Mouse (Mus musculus) limb, embryonic 11.5 days (tissue): ENCODE measurements around the gene Fyb. TPM values are rescaled to one million over a fixed set of nuclear protein-coding genes. Genes with fewer than 3 reads are reported as not detected.

ENCODE experiments used
- ATAC-seq: fragments of 200-750 bp; cut with Nextera tagmentation; 2 replicates; pipeline ENCODE4 v1.8.0; 2017; ENCODE audit warnings: low read depth; ENCODE audit not compliant: insufficient number of reproducible peaks, low FRiP score, low TSS enrichment
- DNase-seq: peaks from one replicate; pipeline ENCODE4 v3.0.0-alpha.2; 2015; ENCODE audit warnings: low spot score
- H3K27ac ChIP-seq: fragments of 300-500 bp; sonication (generic); replicated peaks from 2 replicates; pipeline ENCODE4 v1.5.1; 2014; ENCODE audit warnings: low read depth, mild to moderate bottlenecking, low read length
- H3K27me3 ChIP-seq: fragments of 300-500 bp; sonication (generic); 2 replicates; pipeline ENCODE4 v1.6.1; 2014; ENCODE audit warnings: mild to moderate bottlenecking, low read length, mixed read lengths; ENCODE audit not compliant: control insufficient read depth, insufficient read depth
- H3K36me3 ChIP-seq: fragments of 300-500 bp; sonication (generic); 2 replicates; pipeline ENCODE4 v1.6.1; 2014; ENCODE audit warnings: mild to moderate bottlenecking, low read length, moderate library complexity, mixed read lengths; ENCODE audit not compliant: control insufficient read depth, insufficient read depth
- H3K4me1 ChIP-seq: fragments of 300-500 bp; sonication (generic); 2 replicates; pipeline ENCODE4 v1.6.1; 2014; ENCODE audit warnings: low read length, mixed read lengths; ENCODE audit not compliant: control insufficient read depth, insufficient read depth
- H3K4me2 ChIP-seq: fragments of 300-500 bp; sonication (generic); 2 replicates; pipeline ENCODE4 v1.6.1; 2014; ENCODE audit warnings: low read depth, mild to moderate bottlenecking, moderate library complexity; ENCODE audit not compliant: severe bottlenecking
- H3K4me3 ChIP-seq: fragments of 300-500 bp; sonication (generic); 2 replicates; pipeline ENCODE4 v1.5.1; 2014; ENCODE audit warnings: low read depth, low read length
- H3K9ac ChIP-seq: fragments of 300-500 bp; sonication (generic); 2 replicates; pipeline ENCODE4 v1.6.1; 2014; ENCODE audit warnings: mild to moderate bottlenecking, low read length
- H3K9me3 ChIP-seq: fragments of 300-500 bp; sonication (generic); 2 replicates; pipeline ENCODE4 v1.6.1; 2016; ENCODE audit warnings: low read length; ENCODE audit not compliant: control insufficient read depth
- WGBS: fragments of 180-500 bp; shearing (Covaris S2); extraction: QIAGEN DNeasy Blood & Tissue Kit; methylation state at CpG from one replicate; pipeline ENCODE4 v1.1.7; 2014; 5-methylcytosine and 5-hydroxymethylcytosine counted together
- polyA plus RNA-seq: library from polyadenylated mRNA; unstranded; fragments of >200 nt; fragmentation: Nextera tagmentation; extraction: Ambion mirVana; gene quantifications from 2 replicates; pipeline ENCODE4 v1.2.1, GENCODE M21; 2014

The Fyb gene
- polyA plus RNA-seq: 3.0 and 3.3 TPM in 2 replicates

DNA sequence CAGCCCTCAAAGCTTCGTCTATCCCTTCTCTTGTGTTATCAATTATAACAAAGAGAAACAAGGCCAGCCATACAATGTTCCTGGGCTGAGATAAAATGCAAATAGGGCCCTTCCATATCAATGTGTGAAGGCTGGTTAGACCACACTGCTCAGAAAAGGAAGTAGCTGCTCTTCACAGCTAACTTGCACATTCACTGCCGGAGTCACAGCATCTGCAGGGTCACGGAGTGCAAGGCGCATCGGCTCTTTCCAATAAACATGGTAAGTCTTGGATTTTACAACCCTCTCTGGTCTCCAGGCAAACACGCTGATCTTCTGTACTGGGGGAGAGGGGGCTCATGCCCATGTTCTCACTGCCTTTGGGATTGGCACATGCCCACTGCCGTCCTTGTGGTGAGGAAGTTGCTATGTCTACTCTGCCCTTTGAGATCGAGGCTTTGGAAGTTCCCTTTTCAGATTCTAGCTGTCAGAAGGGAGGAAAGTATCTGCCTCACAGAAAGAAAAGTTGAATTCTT, at the start of gene Fyb:
Gene Fyb (plus strand): TSS at position 201 of the 515 bp plus-strand sequence.
- H3K27ac ChIP-seq: no peak within 1 kb of the TSS
- no peaks in the 10 kb centered on the region for H3K9me3 ChIP-seq
- ATAC-seq (no peak), DNase-seq (peak; percentile 17)
- no peak within 1 kb of the TSS for H3K4me3 ChIP-seq
- H3K4me2 ChIP-seq: no peak within 1 kb of the TSS
- no peaks in the 10 kb centered on the region for H3K27me3 ChIP-seq
- WGBS: 73% methylated on average over 8 of the region's 8 CpGs
- H3K4me1 ChIP-seq: no peaks in the 10 kb centered on the region
- no peak within 1 kb of the TSS for H3K9ac ChIP-seq
- no peaks in the 10 kb centered on the region for H3K36me3 ChIP-seq

DNA sequence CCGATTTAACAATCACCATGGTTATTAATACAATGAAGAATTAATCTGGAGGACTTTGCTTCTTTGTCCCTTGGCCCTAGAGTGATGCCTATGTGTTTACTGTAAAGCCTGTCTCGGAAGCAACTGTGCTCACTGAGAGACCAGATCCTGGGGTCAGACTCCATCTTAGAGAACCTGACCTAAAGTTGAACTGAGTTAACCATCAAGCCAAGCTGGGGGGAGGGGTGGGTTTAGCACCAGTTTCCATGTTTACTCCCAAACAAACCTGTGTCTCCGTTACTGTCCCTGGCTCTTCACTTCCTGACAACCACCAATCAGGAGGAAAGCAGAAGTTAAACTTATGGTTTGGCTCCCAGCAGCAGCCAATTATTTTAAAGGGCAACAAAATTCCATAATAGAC, 39.1 kb upstream of the Fyb start:
- no peak overlapping the region for H3K4me3 ChIP-seq
- no peak for DNase-seq
- no peak overlapping the region for H3K27ac ChIP-seq
- no peaks in the 10 kb centered on the region for H3K36me3 ChIP-seq
- H3K4me1 ChIP-seq: no peaks in the 10 kb centered on the region
- no peak overlapping the region for H3K9ac ChIP-seq
- H3K4me2 ChIP-seq: no peak overlapping the region
- 77% methylated on average over 3 of the region's 3 CpGs for WGBS
- no peaks in the 10 kb centered on the region for H3K27me3 ChIP-seq
- no peak for ATAC-seq
- H3K9me3 ChIP-seq: no peaks in the 10 kb centered on the region

DNA sequence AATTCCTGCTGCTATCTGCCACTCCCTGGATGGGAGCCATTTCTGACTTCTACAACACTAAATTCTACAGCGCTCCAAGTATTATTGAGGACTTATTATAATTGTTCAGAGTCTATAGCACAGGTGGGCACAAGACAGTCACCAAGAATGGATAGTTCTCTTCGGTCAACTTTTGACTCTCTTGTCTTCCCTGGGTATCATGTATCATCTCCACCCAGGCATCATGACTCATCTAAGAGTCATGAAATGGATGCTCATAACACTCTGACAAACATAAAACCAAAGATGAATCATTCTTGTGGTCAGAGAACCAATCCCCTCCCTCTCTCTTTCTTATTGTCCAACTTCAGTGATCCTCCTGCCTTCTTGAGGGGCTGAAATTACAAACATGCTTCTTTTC, 30.3 kb upstream of the Fyb start:
- 93% methylated on average over 2 of the region's 2 CpGs for WGBS
- Histone ChIP-seq H3K27me3 (no peaks in the 10 kb centered on the region), H3K27ac (no peak overlapping the region), H3K4me3 (no peak overlapping the region), H3K4me1 (no peaks in the 10 kb centered on the region), H3K9me3 (no peaks in the 10 kb centered on the region), H3K9ac (no peak overlapping the region), H3K4me2 (no peak overlapping the region), H3K36me3 (no peaks in the 10 kb centered on the region)
- no peak for DNase-seq
- ATAC-seq: no peak

DNA sequence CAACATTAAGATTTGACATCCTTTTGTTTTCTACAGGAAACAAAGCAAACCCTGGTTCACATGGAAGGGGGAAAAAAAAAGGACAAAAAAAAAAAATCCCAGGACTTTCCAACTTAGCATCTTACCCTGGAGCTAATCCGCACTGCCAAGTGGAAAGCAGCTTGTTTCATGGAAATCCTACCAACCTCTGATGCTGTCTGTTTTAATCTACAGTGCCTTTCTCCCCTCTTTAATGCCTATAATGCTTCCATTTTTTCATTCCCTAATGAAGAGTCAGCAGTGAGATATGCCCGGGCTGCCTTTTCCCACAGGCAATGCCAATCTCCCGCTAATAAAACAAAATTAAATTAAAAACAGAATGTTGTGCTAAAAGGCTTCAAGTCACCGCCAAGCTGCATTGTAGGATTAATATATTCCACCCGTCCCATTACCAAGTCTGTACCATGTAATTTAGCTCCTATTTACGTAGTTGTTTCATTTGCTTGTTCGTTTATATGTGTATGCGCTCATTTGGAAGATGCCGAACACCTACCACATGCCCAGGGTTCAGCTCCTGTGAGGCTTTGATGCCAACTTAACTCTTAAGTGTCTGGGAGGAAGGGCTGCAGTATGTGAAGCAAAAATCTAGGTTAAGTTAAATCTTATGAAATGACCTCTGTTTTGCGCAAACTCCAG, 24.1 kb upstream of the Fyb start:
- no peak overlapping the region for H3K4me2 ChIP-seq
- no peak for DNase-seq

DNA sequence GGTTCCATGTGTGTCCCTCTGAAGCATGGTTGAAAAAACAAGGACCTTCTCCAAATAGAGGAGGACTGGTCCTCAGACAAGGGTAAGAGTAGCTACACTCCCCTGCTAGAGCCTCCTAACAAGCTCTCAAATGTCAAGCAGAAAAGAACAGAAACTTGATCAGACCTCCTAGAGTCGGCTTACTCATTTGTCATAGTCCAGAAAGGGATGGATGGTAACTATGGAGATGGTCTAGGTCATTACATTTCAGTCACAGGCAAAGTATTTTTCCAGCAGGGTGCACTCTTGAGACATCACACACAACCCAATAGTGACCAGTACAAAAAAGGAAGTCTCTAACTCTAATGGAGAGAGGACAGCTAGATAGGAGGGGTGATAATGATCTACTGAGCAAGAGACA, 21.9 kb upstream of the Fyb start:
- no peaks in the 10 kb centered on the region for H3K9me3 ChIP-seq
- H3K9ac ChIP-seq: no peak overlapping the region
- no peak overlapping the region for H3K4me2 ChIP-seq
- no peaks in the 10 kb centered on the region for H3K4me1 ChIP-seq
- no peak overlapping the region for H3K27ac ChIP-seq
- no peaks in the 10 kb centered on the region for H3K36me3 ChIP-seq
- 67% methylated on average over 1 of the region's 1 CpGs for WGBS
- ATAC-seq (no peak), DNase-seq (no peak)
- no peak overlapping the region for H3K4me3 ChIP-seq
- no peaks in the 10 kb centered on the region for H3K27me3 ChIP-seq

More for the DNA sequence above, 24.1 kb upstream of the Fyb start:
- H3K9ac ChIP-seq: no peak overlapping the region
- H3K36me3 ChIP-seq: no peaks in the 10 kb centered on the region
- H3K27ac ChIP-seq: no peak overlapping the region
- ATAC-seq: no peak
- H3K4me3 ChIP-seq: no peak overlapping the region
- WGBS: 45% methylated on average over 10 of the region's 10 CpGs
- no peaks in the 10 kb centered on the region for H3K27me3 ChIP-seq
- no peaks in the 10 kb centered on the region for H3K9me3 ChIP-seq
- H3K4me1 ChIP-seq: no peaks in the 10 kb centered on the region

DNA sequence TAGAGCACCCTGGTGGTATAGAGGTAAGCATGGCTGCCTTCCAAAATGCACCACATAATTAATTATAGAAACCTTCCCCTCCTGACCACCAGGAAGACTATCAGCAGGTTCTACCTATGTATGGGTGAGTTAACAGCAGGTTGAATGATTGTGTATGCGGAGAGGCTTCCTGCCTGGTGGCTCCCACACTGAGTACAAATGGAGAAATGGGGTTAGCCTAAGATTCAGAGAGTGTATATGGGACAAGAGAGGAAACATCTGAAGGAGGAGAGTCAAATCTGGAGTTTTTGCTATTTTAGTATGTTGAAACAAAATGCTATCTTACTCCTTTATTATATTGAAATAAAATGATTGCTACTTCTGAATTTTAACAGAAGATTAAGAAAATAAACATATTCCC, 5.1 kb upstream of the Fyb start:
- Histone ChIP-seq H3K9me3 (no peaks in the 10 kb centered on the region), H3K4me3 (no peak overlapping the region), H3K27me3 (no peaks in the 10 kb centered on the region), H3K4me2 (no peak overlapping the region), H3K4me1 (no peaks in the 10 kb centered on the region), H3K9ac (no peak overlapping the region), H3K36me3 (no peaks in the 10 kb centered on the region), H3K27ac (no peak overlapping the region)
- ATAC-seq: no peak
- no peak for DNase-seq
- 89% methylated on average over 1 of the region's 1 CpGs for WGBS

DNA sequence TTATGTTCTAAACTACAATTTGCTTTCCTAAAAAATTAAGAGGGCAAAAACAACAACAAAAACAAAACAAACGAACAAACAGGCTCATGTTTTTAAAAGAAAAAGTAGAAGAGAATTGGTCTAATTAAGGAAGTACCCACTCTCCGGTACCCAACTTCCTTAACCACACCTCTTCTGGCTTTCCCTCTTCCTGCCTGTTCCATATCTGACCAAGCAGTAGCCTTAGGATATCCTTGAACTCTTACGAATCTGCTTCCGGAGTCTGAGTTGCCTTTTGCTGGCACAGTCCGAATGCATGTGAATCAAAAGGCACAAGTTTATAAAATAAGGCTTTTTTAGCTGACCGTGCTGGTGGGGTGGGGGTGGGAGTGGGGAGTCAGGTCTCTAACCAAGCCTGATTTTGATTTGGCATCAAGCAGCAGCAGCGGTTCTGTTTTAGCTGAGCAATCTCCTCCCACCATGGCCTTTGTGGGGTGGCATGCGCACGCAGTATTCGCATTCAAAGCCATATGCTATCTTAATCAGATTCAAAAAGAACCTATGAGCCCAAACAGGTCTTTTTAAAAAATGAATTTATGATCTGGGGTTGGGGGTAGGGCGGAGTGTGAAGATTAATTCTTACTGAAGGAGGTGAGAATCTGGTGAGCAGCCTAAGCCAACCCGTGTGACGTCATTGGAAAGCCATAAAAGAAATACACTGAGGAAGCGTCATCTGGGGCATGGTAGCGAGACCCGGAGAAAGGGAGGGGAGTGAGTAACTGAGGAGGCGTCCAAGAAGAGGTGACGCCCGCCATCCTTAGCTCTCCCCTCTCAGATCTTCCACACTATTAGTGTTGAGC, 3.0 kb upstream of the Fyb start:
- DNase-seq: peak; percentile 9
- no peaks in the 10 kb centered on the region for H3K9me3 ChIP-seq
- ATAC-seq: no peak
- H3K4me1 ChIP-seq: no peaks in the 10 kb centered on the region
- H3K9ac ChIP-seq: no peak overlapping the region
- no peak overlapping the region for H3K4me3 ChIP-seq
- H3K4me2 ChIP-seq: no peak overlapping the region
- WGBS: 89% methylated on average over 19 of the region's 19 CpGs
- H3K27ac ChIP-seq: no peak overlapping the region
- no peaks in the 10 kb centered on the region for H3K27me3 ChIP-seq
- no peaks in the 10 kb centered on the region for H3K36me3 ChIP-seq

DNA sequence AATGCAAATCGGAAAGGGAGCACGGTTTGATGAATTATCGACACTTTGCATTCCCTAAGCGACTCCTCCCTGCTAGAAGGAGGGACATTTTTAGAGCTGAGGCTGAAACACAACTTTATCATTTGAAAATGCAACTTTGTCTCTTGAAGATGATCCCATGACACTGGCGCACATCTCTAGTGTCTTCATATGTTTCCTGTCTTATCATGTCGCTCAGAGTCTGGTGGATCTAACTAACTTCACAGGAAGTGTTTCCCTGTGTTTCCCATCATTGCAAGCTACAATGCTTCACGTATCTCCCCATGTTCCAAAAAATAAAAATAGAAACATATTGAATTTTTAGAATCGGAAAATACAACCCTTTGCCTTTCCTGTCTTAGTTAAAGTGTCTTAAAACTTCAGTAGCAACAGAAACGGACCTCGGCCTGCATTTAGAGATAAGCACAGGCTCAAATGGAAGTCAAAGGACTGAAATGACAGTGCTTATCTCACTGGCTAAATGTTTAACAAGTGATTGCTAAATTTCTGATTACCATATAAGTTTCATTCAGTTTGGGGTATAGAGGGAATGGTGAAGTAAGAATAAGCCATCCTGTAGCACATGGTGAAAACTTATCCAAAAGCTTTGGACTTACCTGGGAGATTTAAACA, 2.0 kb upstream of the Fyb start:
- Histone ChIP-seq H3K36me3 (no peaks in the 10 kb centered on the region), H3K27me3 (no peaks in the 10 kb centered on the region), H3K4me1 (no peaks in the 10 kb centered on the region), H3K27ac (no peak overlapping the region), H3K9me3 (no peaks in the 10 kb centered on the region), H3K4me2 (no peak overlapping the region), H3K4me3 (no peak overlapping the region), H3K9ac (no peak overlapping the region)
- WGBS: 88% methylated on average over 10 of the region's 10 CpGs
- no peak for DNase-seq
- ATAC-seq: no peak
